Mouse (Mus musculus): ENCODE measurements around the gene Hmcn1.

GRCm38 (mm10) chr1:150681006-150681405, 312.2 kb downstream of the Hmcn1 start:
- TF ChIP-seq CTCF (conservative IDR thresholded peaks at IDR 0.05; ENCODE audit: low read length) (no peak), POU5F1 (IDR thresholded peaks at IDR 0.05; ENCODE audit: borderline replicate concordance, low read length) (no peak), NANOG (IDR thresholded peaks at IDR 0.05; ENCODE audit: borderline replicate concordance, low read length) (no peak)
